Mouse (Mus musculus): ENCODE measurements at regions not wholly inside any gene's neighbourhood (a gene's known extent, or its start where the extent isn't known, plus 50 kb on each side); places are given as distances from the start of the nearest gene placed in this dataset.

GRCm38 (mm10) chr1:111699030-111699732 lies 165.5 kb downstream of the Dsel start:
- no peak for DNase-seq (ENCODE audit: low read depth)

GRCm38 (mm10) chr1:111660950-111661349 lies 203.8 kb downstream of the Dsel start:
- DNase-seq (ENCODE audit: low read depth) = no peak

GRCm38 (mm10) chr1:111660099-111660670 lies 204.5 kb downstream of the Dsel start:
- DNase-seq (ENCODE audit: low read depth) = peak; percentile 23

- no peak for DNase-seq (ENCODE audit: low read depth)
These were observed 230.8 kb downstream of the Dsel start for GRCm38 (mm10) chr1:111633860-111634460.
